Mouse (Mus musculus) CH12.LX (cell line): ENCODE data around the gene Olfr243. TPM values are rescaled to one million over a fixed set of nuclear protein-coding genes. Genes with fewer than 3 reads are reported as not detected.

Source experiments
- polyA plus RNA-seq: library from polyadenylated mRNA; unstranded; fragments of >175 nt; gene quantifications from 2 replicates; pipeline ENCODE4 v1.2.1, GENCODE M21; 2012; ENCODE audit warnings: low read depth; ENCODE audit not compliant: insufficient read length
- total RNA-seq, 2 experiments: library from RNA; depleted of rRNA; stranded (reverse); fragments of 300-350 nt in 1 of 2; fragments of >200 nt in 1 of 2; gene quantifications; 2 replicates each; pipeline ENCODE4 v1.2.3; 2012 to 2014

Olfr243 gene
- total and polyA plus RNA-seq, 3 experiments = not detected

Other genes with a start within 250 kb of the Olfr243 start
Only the 20 nearest of the 33 such genes appear.
- gene Olfr616, start 145.5 kb upstream of the Olfr243 start, total RNA-seq (2012; rRNA removed) = not detected in 2 replicates
- gene Olfr616, start 145.5 kb upstream of the Olfr243 start, total RNA-seq (2014; rRNA removed) = not detected in 2 replicates
- not detected in 2 replicates for gene Olfr616, start 145.5 kb upstream of the Olfr243 start, polyA plus RNA-seq
- gene Olfr617, start 141.6 kb upstream of the Olfr243 start, total RNA-seq (2012; rRNA removed) = not detected in 2 replicates
- not detected in 2 replicates for gene Olfr617, start 141.6 kb upstream of the Olfr243 start, total RNA-seq (2014; rRNA removed)
- gene Olfr617, start 141.6 kb upstream of the Olfr243 start, polyA plus RNA-seq = not detected in 2 replicates
- gene Olfr618, start 124.6 kb upstream of the Olfr243 start, total RNA-seq (2012; rRNA removed) = not detected in 2 replicates
- gene Olfr618, start 124.6 kb upstream of the Olfr243 start, total RNA-seq (2014; rRNA removed) = not detected in 2 replicates
- not detected in 2 replicates for gene Olfr618, start 124.6 kb upstream of the Olfr243 start, polyA plus RNA-seq
- gene Olfr619, start 114.1 kb upstream of the Olfr243 start, total RNA-seq (2012; rRNA removed) = not detected in 2 replicates
- not detected in 2 replicates for gene Olfr619, start 114.1 kb upstream of the Olfr243 start, total RNA-seq (2014; rRNA removed)
- gene Olfr619, start 114.1 kb upstream of the Olfr243 start, polyA plus RNA-seq = not detected in 2 replicates
- not detected in 2 replicates for gene Olfr620, start 102.1 kb upstream of the Olfr243 start, total RNA-seq (2012; rRNA removed)
- not detected in 2 replicates for gene Olfr620, start 102.1 kb upstream of the Olfr243 start, total RNA-seq (2014; rRNA removed)
- gene Olfr620, start 102.1 kb upstream of the Olfr243 start, polyA plus RNA-seq = not detected in 2 replicates
- gene Olfr622, start 72.0 kb upstream of the Olfr243 start, total RNA-seq (2012; rRNA removed) = not detected in 2 replicates
- gene Olfr622, start 72.0 kb upstream of the Olfr243 start, total RNA-seq (2014; rRNA removed) = not detected in 2 replicates
- not detected in 2 replicates for gene Olfr622, start 72.0 kb upstream of the Olfr243 start, polyA plus RNA-seq
- gene Olfr623, start 51.0 kb upstream of the Olfr243 start, total RNA-seq (2012; rRNA removed) = not detected in 2 replicates
- not detected in 2 replicates for gene Olfr623, start 51.0 kb upstream of the Olfr243 start, total RNA-seq (2014; rRNA removed)
- gene Olfr623, start 51.0 kb upstream of the Olfr243 start, polyA plus RNA-seq = not detected in 2 replicates
- gene Olfr624, start 43.5 kb upstream of the Olfr243 start, total RNA-seq (2012; rRNA removed) = not detected in 2 replicates
- gene Olfr624, start 43.5 kb upstream of the Olfr243 start, total RNA-seq (2014; rRNA removed) = not detected in 2 replicates
- gene Olfr624, start 43.5 kb upstream of the Olfr243 start, polyA plus RNA-seq = not detected in 2 replicates
- not detected in 2 replicates for gene Olfr625-ps1, start 32.0 kb upstream of the Olfr243 start, total RNA-seq (2012; rRNA removed)
- not detected in 2 replicates for gene Olfr625-ps1, start 32.0 kb upstream of the Olfr243 start, total RNA-seq (2014; rRNA removed)
- not detected in 2 replicates for gene Olfr625-ps1, start 32.0 kb upstream of the Olfr243 start, polyA plus RNA-seq
- gene Olfr628, start 15.7 kb downstream of the Olfr243 start, total RNA-seq (2012; rRNA removed) = not detected in 2 replicates
- gene Olfr628, start 15.7 kb downstream of the Olfr243 start, total RNA-seq (2014; rRNA removed) = not detected in 2 replicates
- not detected in 2 replicates for gene Olfr628, start 15.7 kb downstream of the Olfr243 start, polyA plus RNA-seq
- gene Olfr629, start 30.3 kb downstream of the Olfr243 start, total RNA-seq (2012; rRNA removed) = not detected in 2 replicates
- gene Olfr629, start 30.3 kb downstream of the Olfr243 start, total RNA-seq (2014; rRNA removed) = not detected in 2 replicates
- not detected in 2 replicates for gene Olfr629, start 30.3 kb downstream of the Olfr243 start, polyA plus RNA-seq
- not detected in 2 replicates for gene Olfr630, start 42.7 kb downstream of the Olfr243 start, total RNA-seq (2012; rRNA removed)
- not detected in 2 replicates for gene Olfr630, start 42.7 kb downstream of the Olfr243 start, total RNA-seq (2014; rRNA removed)
- gene Olfr630, start 42.7 kb downstream of the Olfr243 start, polyA plus RNA-seq = not detected in 2 replicates
- not detected in 2 replicates for gene Olfr69, start 56.9 kb downstream of the Olfr243 start, total RNA-seq (2012; rRNA removed)
- gene Olfr69, start 56.9 kb downstream of the Olfr243 start, total RNA-seq (2014; rRNA removed) = not detected in 2 replicates
- gene Olfr69, start 56.9 kb downstream of the Olfr243 start, polyA plus RNA-seq = not detected in 2 replicates
- gene Olfr68, start 65.0 kb downstream of the Olfr243 start, total RNA-seq (2012; rRNA removed) = not detected in 2 replicates
- not detected in 2 replicates for gene Olfr68, start 65.0 kb downstream of the Olfr243 start, total RNA-seq (2014; rRNA removed)
- not detected in 2 replicates for gene Olfr68, start 65.0 kb downstream of the Olfr243 start, polyA plus RNA-seq
- gene Olfr67, start 77.2 kb downstream of the Olfr243 start, total RNA-seq (2012; rRNA removed) = not detected in 2 replicates
- not detected in 2 replicates for gene Olfr67, start 77.2 kb downstream of the Olfr243 start, total RNA-seq (2014; rRNA removed)
- not detected in 2 replicates for gene Olfr67, start 77.2 kb downstream of the Olfr243 start, polyA plus RNA-seq
- 0.42 TPM in 1 of 2 replicates, not detected in the other for gene Hbb-bt, start 99.3 kb downstream of the Olfr243 start, total RNA-seq (2012; rRNA removed)
- gene Hbb-bt, start 99.3 kb downstream of the Olfr243 start, total RNA-seq (2014; rRNA removed) = 5.6 and 6.0 TPM in 2 replicates
- 4.3 and 4.6 TPM in 2 replicates for gene Hbb-bt, start 99.3 kb downstream of the Olfr243 start, polyA plus RNA-seq
- gene Hbb-bs, start 113.4 kb downstream of the Olfr243 start, total RNA-seq (2012; rRNA removed) = 0.80 TPM in 1 of 2 replicates, not detected in the other
- gene Hbb-bs, start 113.4 kb downstream of the Olfr243 start, total RNA-seq (2014; rRNA removed) = not detected in 2 replicates
- gene Hbb-bs, start 113.4 kb downstream of the Olfr243 start, polyA plus RNA-seq = 5.5 and 5.7 TPM in 2 replicates
- not detected in 2 replicates for gene Hbb-bh2, start 125.8 kb downstream of the Olfr243 start, total RNA-seq (2012; rRNA removed)
- gene Hbb-bh2, start 125.8 kb downstream of the Olfr243 start, total RNA-seq (2014; rRNA removed) = not detected in 2 replicates
- gene Hbb-bh2, start 125.8 kb downstream of the Olfr243 start, polyA plus RNA-seq = not detected in 2 replicates
- gene Hbb-bh1, start 128.5 kb downstream of the Olfr243 start, total RNA-seq (2012; rRNA removed) = not detected in 2 replicates
- gene Hbb-bh1, start 128.5 kb downstream of the Olfr243 start, total RNA-seq (2014; rRNA removed) = 0.95 TPM in 1 of 2 replicates, not detected in the other
- not detected in 2 replicates for gene Hbb-bh1, start 128.5 kb downstream of the Olfr243 start, polyA plus RNA-seq
- not detected in 2 replicates for gene Hbb-y, start 138.5 kb downstream of the Olfr243 start, total RNA-seq (2012; rRNA removed)
- gene Hbb-y, start 138.5 kb downstream of the Olfr243 start, total RNA-seq (2014; rRNA removed) = not detected in 2 replicates
- not detected in 2 replicates for gene Hbb-y, start 138.5 kb downstream of the Olfr243 start, polyA plus RNA-seq